Mouse (Mus musculus): ENCODE data around the gene Bcl3.

GRCm38 (mm10) chr7:19789904-19790347 lies 32.6 kb downstream of the Bcl3 start:
- TF ChIP-seq TAL1 (IDR thresholded peaks at IDR 0.05; ENCODE audit: low read length) (no peak), GATA1 (IDR thresholded peaks at IDR 0.05; ENCODE audit: low read length) (no peak)
